Mouse (Mus musculus): ENCODE measurements around the gene Gm43552. TPM values are rescaled to one million over a fixed set of nuclear protein-coding genes. Genes with fewer than 3 reads are reported as not detected.

The Gm43552 gene
- polyA plus RNA-seq, 1 experiment: not detected

- TF ChIP-seq POLR2A (IDR thresholded peaks at IDR 0.05; ENCODE audit: insufficient read length, low read depth) (no peak), E2F4 (IDR thresholded peaks at IDR 0.05; ENCODE audit: insufficient read depth) (no peak), REST (IDR thresholded peaks at IDR 0.05; ENCODE audit: insufficient read depth, insufficient read length) (no peak), MYOD1 (IDR thresholded peaks at IDR 0.05; ENCODE audit: control insufficient read depth in 1 of 3, insufficient read length in 2 of 3, low read depth in 2 of 3) (no peak), CEBPB (IDR thresholded peaks at IDR 0.05; ENCODE audit: insufficient read depth, poor library complexity, severe bottlenecking) (no peak), MYOG (IDR thresholded peaks at IDR 0.05; ENCODE audit: control insufficient read depth in 1 of 3, insufficient read depth in 1 of 3, insufficient read length in 2 of 3, low read depth in 2 of 3) (no peak), TCF3 (IDR thresholded peaks at IDR 0.05; ENCODE audit: insufficient read length, low read depth) (no peak), POLR2AphosphoS2 (IDR thresholded peaks at IDR 0.05; ENCODE audit: insufficient read length, low read depth) (no peak), SRF (IDR thresholded peaks at IDR 0.05; ENCODE audit: control insufficient read depth, insufficient read length, low read depth) (no peak), MAX (IDR thresholded peaks at IDR 0.05; ENCODE audit: low read depth) (no peak), USF1 (IDR thresholded peaks at IDR 0.05; ENCODE audit: low read depth) (no peak), TCF12 (IDR thresholded peaks at IDR 0.05; ENCODE audit: insufficient read depth, poor library complexity, severe bottlenecking) (no peak)
- no peaks in the 10 kb centered on the region for H3K79me2 ChIP-seq (ENCODE audit: control insufficient read depth, insufficient read depth)
- H3K27me3 ChIP-seq (ENCODE audit: control insufficient read depth, insufficient read depth, insufficient read length): no peaks in the 10 kb centered on the region
Observed at GRCm38 (mm10) chr5:65420822-65421221, 71.8 kb downstream of the Gm43552 start.

DNA sequence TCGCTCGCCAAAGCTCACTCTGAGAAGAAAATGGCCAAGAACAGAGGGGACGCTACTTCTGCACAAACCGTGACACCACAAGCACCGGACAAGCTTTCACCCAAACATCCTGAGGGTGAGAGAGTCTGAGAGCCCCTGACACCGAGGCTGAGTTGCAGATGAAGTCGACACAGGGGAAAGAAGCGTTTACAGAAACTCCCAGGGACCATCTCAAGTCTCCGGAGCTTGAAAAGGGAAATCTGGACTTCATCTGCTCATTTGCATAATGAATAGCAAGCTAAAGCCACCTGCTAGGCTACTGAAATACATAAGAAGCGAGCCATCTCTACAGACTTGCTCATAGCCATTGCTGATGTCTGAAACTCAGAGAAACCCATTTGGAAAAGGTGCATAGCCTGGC is 73.5 kb downstream of the Gm43552 start:
- no peaks in the 10 kb centered on the region for H3K27me3 ChIP-seq (ENCODE audit: control insufficient read depth, insufficient read depth, insufficient read length)
- no peak overlapping the region for H3K4me2 ChIP-seq (ENCODE audit: low read depth)
- no peak overlapping the region for H3K4me3 ChIP-seq
- no peaks in the 10 kb centered on the region for H3K79me2 ChIP-seq (ENCODE audit: control insufficient read depth, insufficient read depth)
- H3ac ChIP-seq (ENCODE audit: control insufficient read depth, insufficient read length): no peak overlapping the region
- H3K36me3 ChIP-seq (ENCODE audit: control insufficient read depth, insufficient read depth): peaks cover 21% of the 10 kb centered on the region
- TF ChIP-seq POLR2A (IDR thresholded peaks at IDR 0.05; ENCODE audit: insufficient read length, low read depth) (no peak), MYOG (IDR thresholded peaks at IDR 0.05; ENCODE audit: control insufficient read depth in 1 of 3, insufficient read depth in 1 of 3, insufficient read length in 2 of 3, low read depth in 2 of 3) (no peak), REST (IDR thresholded peaks at IDR 0.05; ENCODE audit: insufficient read depth, insufficient read length) (no peak), E2F4 (IDR thresholded peaks at IDR 0.05; ENCODE audit: insufficient read depth) (no peak), MYOD1 (IDR thresholded peaks at IDR 0.05; ENCODE audit: control insufficient read depth in 1 of 3, insufficient read length in 2 of 3, low read depth in 2 of 3) (no peak), CEBPB (IDR thresholded peaks at IDR 0.05; ENCODE audit: insufficient read depth, poor library complexity, severe bottlenecking) (no peak), POLR2AphosphoS2 (IDR thresholded peaks at IDR 0.05; ENCODE audit: insufficient read length, low read depth) (no peak)

More at GRCm38 (mm10) chr5:65420822-65421221, 71.8 kb downstream of the Gm43552 start:
- H3K4me3 ChIP-seq: no peak overlapping the region
- peaks cover 35% of the 10 kb centered on the region for H3K36me3 ChIP-seq (ENCODE audit: control insufficient read depth, insufficient read depth)
- H3ac ChIP-seq (ENCODE audit: control insufficient read depth, insufficient read length): no peak overlapping the region
- no peak overlapping the region for H3K4me2 ChIP-seq (ENCODE audit: low read depth)

- Histone ChIP-seq H3K4me3 (no peak overlapping the region), H3K4me2 (ENCODE audit: low read depth) (no peak overlapping the region), H3ac (ENCODE audit: control insufficient read depth, insufficient read length) (no peak overlapping the region), H3K27me3 (ENCODE audit: control insufficient read depth, insufficient read depth, insufficient read length) (no peaks in the 10 kb centered on the region), H3K36me3 (ENCODE audit: control insufficient read depth, insufficient read depth) (peaks cover 22% of the 10 kb centered on the region), H3K79me2 (ENCODE audit: control insufficient read depth, insufficient read depth) (no peaks in the 10 kb centered on the region)
- no peak for TF ChIP-seq MYOD1 (IDR thresholded peaks at IDR 0.05; ENCODE audit: control insufficient read depth in 1 of 3, insufficient read length in 2 of 3, low read depth in 2 of 3)
- no peak for TF ChIP-seq REST (IDR thresholded peaks at IDR 0.05; ENCODE audit: insufficient read depth, insufficient read length)
- no peak for TF ChIP-seq POLR2A (IDR thresholded peaks at IDR 0.05; ENCODE audit: insufficient read length, low read depth)
- no peak for TF ChIP-seq POLR2AphosphoS2 (IDR thresholded peaks at IDR 0.05; ENCODE audit: insufficient read length, low read depth)
- TF ChIP-seq SRF (IDR thresholded peaks at IDR 0.05; ENCODE audit: control insufficient read depth, insufficient read length, low read depth): no peak
- no peak for TF ChIP-seq CEBPB (IDR thresholded peaks at IDR 0.05; ENCODE audit: insufficient read depth, poor library complexity, severe bottlenecking)
- no peak for TF ChIP-seq USF1 (IDR thresholded peaks at IDR 0.05; ENCODE audit: low read depth)
- no peak for TF ChIP-seq E2F4 (IDR thresholded peaks at IDR 0.05; ENCODE audit: insufficient read depth)
- TF ChIP-seq MAX (IDR thresholded peaks at IDR 0.05; ENCODE audit: low read depth): no peak
- TF ChIP-seq TCF12 (IDR thresholded peaks at IDR 0.05; ENCODE audit: insufficient read depth, poor library complexity, severe bottlenecking): no peak
- no peak for TF ChIP-seq MYOG (IDR thresholded peaks at IDR 0.05; ENCODE audit: control insufficient read depth in 1 of 3, insufficient read depth in 1 of 3, insufficient read length in 2 of 3, low read depth in 2 of 3)
- TF ChIP-seq TCF3 (IDR thresholded peaks at IDR 0.05; ENCODE audit: insufficient read length, low read depth): no peak
Observed at GRCm38 (mm10) chr5:65415653-65416458, 76.8 kb downstream of the Gm43552 start.

DNA sequence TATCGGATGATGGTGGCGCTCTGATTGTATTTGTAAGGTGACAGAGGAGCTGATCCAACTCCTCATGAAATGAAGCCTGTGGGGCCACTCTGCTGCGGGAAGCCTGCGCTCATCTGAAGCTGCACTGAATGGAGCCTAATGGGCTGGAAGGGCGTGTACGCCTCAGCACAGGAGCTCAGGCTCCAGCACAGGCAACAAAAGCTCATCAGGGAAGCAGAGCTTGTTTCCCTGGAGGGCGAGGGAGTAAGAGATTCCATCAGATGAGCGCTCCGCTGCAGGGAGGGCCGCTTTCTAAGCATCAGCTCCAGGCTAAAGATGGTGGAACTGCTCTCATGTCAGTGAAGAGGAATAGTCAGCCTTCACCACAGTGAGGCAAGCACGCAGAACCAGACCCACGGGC is 84.6 kb downstream of the Gm43552 start:
- Histone ChIP-seq H3K36me3 (ENCODE audit: control insufficient read depth, insufficient read depth) (peaks cover 24% of the 10 kb centered on the region), H3K4me3 (no peak overlapping the region), H3K27me3 (ENCODE audit: control insufficient read depth, insufficient read depth, insufficient read length) (no peaks in the 10 kb centered on the region), H3ac (ENCODE audit: control insufficient read depth, insufficient read length) (no peak overlapping the region), H3K79me2 (ENCODE audit: control insufficient read depth, insufficient read depth) (no peaks in the 10 kb centered on the region), H3K4me2 (ENCODE audit: low read depth) (no peak overlapping the region)
- TF ChIP-seq CEBPB (IDR thresholded peaks at IDR 0.05; ENCODE audit: insufficient read depth, poor library complexity, severe bottlenecking) (no peak), POLR2A (IDR thresholded peaks at IDR 0.05; ENCODE audit: insufficient read length, low read depth) (no peak), REST (IDR thresholded peaks at IDR 0.05; ENCODE audit: insufficient read depth, insufficient read length) (no peak), TCF12 (IDR thresholded peaks at IDR 0.05; ENCODE audit: insufficient read depth, poor library complexity, severe bottlenecking) (no peak), SRF (IDR thresholded peaks at IDR 0.05; ENCODE audit: control insufficient read depth, insufficient read length, low read depth) (no peak), MAX (IDR thresholded peaks at IDR 0.05; ENCODE audit: low read depth) (no peak), MYOG (IDR thresholded peaks at IDR 0.05; ENCODE audit: control insufficient read depth in 1 of 3, insufficient read depth in 1 of 3, insufficient read length in 2 of 3, low read depth in 2 of 3) (no peak)
